Mouse (Mus musculus) Muller cell, postnatal 12 days (primary cell): ENCODE measurements around the gene Plk1.

Experiments
- DNase-seq: peaks from one replicate; pipeline ENCODE4 v3.0.0-alpha.2; 2015; ENCODE audit errors: inconsistent ontology term

The Plk1 gene

GRCm38 (mm10) chr7:122158915-122159902 is at the start of gene Plk1:
TSS of gene Plk1 (plus strand) at chr7:122159439.
- peak; percentile 90 for DNase-seq

- DNase-seq: no peak
Observed at GRCm38 (mm10) chr7:122123518-122123917, 35.7 kb upstream of the Plk1 start.

GRCm38 (mm10) chr7:122125636-122126035 is 33.6 kb upstream of the Plk1 start:
- no peak for DNase-seq

GRCm38 (mm10) chr7:122126946-122127345 is 32.3 kb upstream of the Plk1 start:
- DNase-seq: no peak

- DNase-seq: no peak
Observed at GRCm38 (mm10) chr7:122131834-122132233, 27.4 kb upstream of the Plk1 start.

GRCm38 (mm10) chr7:122132497-122133337 is 26.5 kb upstream of the Plk1 start, which contains the start of the genes Palb2 and Dctn5:
TSS of gene Palb2 (minus strand) at chr7:122132985.
TSS of gene Dctn5 (plus strand) at chr7:122133041.
- peak; percentile 96 for DNase-seq

GRCm38 (mm10) chr7:122133338-122133625 is 26.0 kb upstream of the Plk1 start:
- no peak for DNase-seq

GRCm38 (mm10) chr7:122135070-122135469 is 24.2 kb upstream of the Plk1 start:
- DNase-seq: no peak

- DNase-seq: no peak
Observed at GRCm38 (mm10) chr7:122137071-122137470, 22.2 kb upstream of the Plk1 start.

GRCm38 (mm10) chr7:122138190-122138589 is 21.0 kb upstream of the Plk1 start:
- no peak for DNase-seq

- DNase-seq: no peak
Observed at GRCm38 (mm10) chr7:122140991-122141390, 18.2 kb upstream of the Plk1 start.

- DNase-seq: no peak
Observed at GRCm38 (mm10) chr7:122152473-122152872, 6.8 kb upstream of the Plk1 start.

GRCm38 (mm10) chr7:122158488-122158887 is 751 bp upstream of the Plk1 start:
- DNase-seq: no peak

GRCm38 (mm10) chr7:122160037-122160436 is 798 bp downstream of the Plk1 start:
- DNase-seq: no peak

- DNase-seq: no peak
Observed at GRCm38 (mm10) chr7:122163766-122164165, 4.5 kb downstream of the Plk1 start.

GRCm38 (mm10) chr7:122167203-122167602 is 8.0 kb downstream of the Plk1 start:
- no peak for DNase-seq

- no peak for DNase-seq
Observed at GRCm38 (mm10) chr7:122170705-122171104, 11.5 kb downstream of the Plk1 start.

- DNase-seq: no peak
Observed at GRCm38 (mm10) chr7:122171613-122172012, 12.4 kb downstream of the Plk1 start.

- DNase-seq: no peak
Observed at GRCm38 (mm10) chr7:122180720-122181119, 21.5 kb downstream of the Plk1 start.

- DNase-seq: no peak
Observed at GRCm38 (mm10) chr7:122184569-122184968, 25.3 kb downstream of the Plk1 start.

- no peak for DNase-seq
Observed at GRCm38 (mm10) chr7:122186043-122186442, 26.8 kb downstream of the Plk1 start, which contains the start of gene Ern2. TSS of gene Ern2 (minus strand) at chr7:122186207.

GRCm38 (mm10) chr7:122189484-122189883 is 30.2 kb downstream of the Plk1 start:
- DNase-seq: peak; percentile 8
